Mouse (Mus musculus): Measurements from ENCODE around the gene Wdr62. TPM values are rescaled to one million over a fixed set of nuclear protein-coding genes. Genes with fewer than 3 reads are reported as not detected.
A peak's percentile ranks its signal among the peaks of the same experiment; 100 is the strongest.
"Not testable (repeated sequence)": the region's sequence is repeated elsewhere in the genome, so short reads cannot be mapped to it uniquely, and the experiment has no call there.

Gene Wdr62
- polyA plus RNA-seq, 1 experiment = 10.2 TPM

GRCm38 (mm10) chr7:30265531-30265930, 14.7 kb downstream of the Wdr62 start:
- no peak for DNase-seq (ENCODE audit: low spot score)

GRCm38 (mm10) chr7:30265041-30265440, 15.2 kb downstream of the Wdr62 start:
- no peak for DNase-seq (ENCODE audit: low spot score)

- no peak for DNase-seq (ENCODE audit: low spot score)
These were observed 28.0 kb downstream of the Wdr62 start for GRCm38 (mm10) chr7:30251956-30252954.

- not testable (repeated sequence) for DNase-seq (ENCODE audit: low spot score)
These were observed 42.8 kb downstream of the Wdr62 start for GRCm38 (mm10) chr7:30237374-30237773.

- no peak for DNase-seq (ENCODE audit: low spot score)
These were observed 44.6 kb downstream of the Wdr62 start, which contains the start of gene Ovol3 for GRCm38 (mm10) chr7:30235625-30236024. TSS of gene Ovol3 (minus strand) at chr7:30235725.

GRCm38 (mm10) chr7:30235091-30235490, 45.1 kb downstream of the Wdr62 start:
- no peak for DNase-seq (ENCODE audit: low spot score)

- DNase-seq (ENCODE audit: low spot score) = no peak
These were observed 45.9 kb downstream of the Wdr62 start for GRCm38 (mm10) chr7:30234276-30234858.

GRCm38 (mm10) chr7:30233387-30233786, 46.8 kb downstream of the Wdr62 start:
- DNase-seq (ENCODE audit: low spot score) = no peak

GRCm38 (mm10) chr7:30232631-30233148, 47.5 kb downstream of the Wdr62 start:
- no peak for DNase-seq (ENCODE audit: low spot score)

GRCm38 (mm10) chr7:30231669-30232454, 48.4 kb downstream of the Wdr62 start, which contains the start of the genes Polr2i and Tbcb:
TSS of gene Polr2i (plus strand) at chr7:30231948.
TSS of gene Tbcb (minus strand) at chr7:30232272.
- DNase-seq (ENCODE audit: low spot score) = peak; percentile 96

GRCm38 (mm10) chr7:30231328-30231668, 48.9 kb downstream of the Wdr62 start:
- DNase-seq (ENCODE audit: low spot score) = no peak

- DNase-seq (ENCODE audit: low spot score) = no peak
These were observed 56.0 kb downstream of the Wdr62 start for GRCm38 (mm10) chr7:30224206-30224605.

- no peak for DNase-seq (ENCODE audit: low spot score)
These were observed 58.0 kb downstream of the Wdr62 start for GRCm38 (mm10) chr7:30222205-30222604.

- no peak for DNase-seq (ENCODE audit: low spot score)
These were observed 58.8 kb downstream of the Wdr62 start for GRCm38 (mm10) chr7:30221433-30221832.

- DNase-seq (ENCODE audit: low spot score) = no peak
These were observed 60.2 kb downstream of the Wdr62 start for GRCm38 (mm10) chr7:30220008-30220356.

- DNase-seq (ENCODE audit: low spot score) = no peak
These were observed 60.8 kb downstream of the Wdr62 start for GRCm38 (mm10) chr7:30219293-30220007.

- DNase-seq (ENCODE audit: low spot score) = no peak
These were observed 62.9 kb downstream of the Wdr62 start for GRCm38 (mm10) chr7:30217277-30217676.

GRCm38 (mm10) chr7:30216723-30217151, 63.5 kb downstream of the Wdr62 start:
- no peak for DNase-seq (ENCODE audit: low spot score)

- DNase-seq (ENCODE audit: low spot score) = no peak
These were observed 64.3 kb downstream of the Wdr62 start for GRCm38 (mm10) chr7:30215875-30216274.

GRCm38 (mm10) chr7:30213881-30214280, 66.3 kb downstream of the Wdr62 start:
- DNase-seq (ENCODE audit: low spot score) = no peak

GRCm38 (mm10) chr7:30211025-30211424, 69.2 kb downstream of the Wdr62 start:
- DNase-seq (ENCODE audit: low spot score) = no peak
